Mouse (Mus musculus): ENCODE data around the gene Tgm2.

DNA sequence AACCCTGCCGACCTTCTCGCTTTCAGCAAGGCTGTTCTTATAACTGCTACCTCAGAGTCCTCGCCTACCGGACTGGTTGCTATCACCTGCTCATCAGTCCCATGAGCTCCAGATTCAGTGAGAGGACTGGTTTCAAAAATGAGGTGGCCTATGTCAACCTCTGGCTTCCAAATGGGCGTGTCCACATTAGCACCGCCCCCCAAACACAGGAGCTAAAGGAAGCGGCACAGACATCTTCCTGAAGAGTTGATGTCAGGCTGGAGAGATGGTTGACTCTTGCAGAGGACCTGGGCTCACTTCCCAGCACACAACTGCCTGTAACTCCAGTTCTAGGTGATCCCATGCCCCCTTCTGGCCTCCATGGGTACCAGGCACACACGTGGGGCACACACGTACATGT lies 30.5 kb upstream of the Tgm2 start:
- no peak for TF ChIP-seq CTCF (IDR thresholded peaks at IDR 0.05; ENCODE audit: control insufficient read depth, insufficient read depth, low read length)
- TF ChIP-seq POLR2A (IDR thresholded peaks at IDR 0.05; ENCODE audit: borderline replicate concordance, control insufficient read depth, low read depth, low read length) = no peak
